Mouse (Mus musculus) heart, adult 2 months (tissue): ENCODE results near the gene Proser1. TPM values are rescaled to one million over a fixed set of nuclear protein-coding genes. Genes with fewer than 3 reads are reported as not detected.

ENCODE experiments used
- DNase-seq, 2 experiments: peaks; one replicate each; pipeline ENCODE4 v3.0.0; 2021
- H3K27ac ChIP-seq: fragments of 200-600 bp; 2 replicates; pipeline ENCODE4 v1.8.1; 2022
- H3K27me3 ChIP-seq: fragments of 200-500 bp; 2 replicates; pipeline ENCODE4 v1.6.1; 2012; ENCODE audit warnings: mild to moderate bottlenecking, low read length, inconsistent platforms, mixed read lengths; ENCODE audit not compliant: control insufficient read depth, insufficient read depth
- H3K36me3 ChIP-seq: fragments of 200-500 bp; 2 replicates; pipeline ENCODE4 v1.6.1; 2012; ENCODE audit warnings: low read length, inconsistent platforms; ENCODE audit not compliant: control insufficient read depth, insufficient read depth
- H3K4me1 ChIP-seq: fragments of 200-500 bp; 2 replicates; pipeline ENCODE4 v1.6.1; 2011; ENCODE audit warnings: low read length; ENCODE audit not compliant: control insufficient read depth, insufficient read depth
- H3K4me3 ChIP-seq: fragments of 200-600 bp; 2 replicates; pipeline ENCODE4 v1.8.1; 2022
- H3K79me2 ChIP-seq: fragments of 200-500 bp; replicated peaks from 2 replicates; pipeline ENCODE4 v1.6.1; 2012; ENCODE audit warnings: mild to moderate bottlenecking, inconsistent platforms, low read length, moderate library complexity, mixed read lengths; ENCODE audit not compliant: control insufficient read depth, insufficient read depth
- H3K9ac ChIP-seq: fragments of 200-500 bp; 2 replicates; pipeline ENCODE4 v1.6.1; 2012; ENCODE audit warnings: low read depth, mild to moderate bottlenecking, control low read depth, inconsistent platforms, low read length, mixed read lengths
- CTCF ChIP-seq: fragments of 200-600 bp; IDR thresholded peaks from 2 replicates; pipeline ENCODE4 v1.8.1; 2022; ENCODE audit warnings: antibody characterized with exemption, mild to moderate bottlenecking, moderate library complexity
- EP300 ChIP-seq: fragments of 200-500 bp; IDR thresholded peaks from 2 replicates; pipeline ENCODE4 v1.6.1; 2011; ENCODE audit warnings: low read depth, low read length, control low read depth; ENCODE audit not compliant: insufficient read depth
- POLR2A ChIP-seq: fragments of 200-500 bp; IDR thresholded peaks from 2 replicates; pipeline ENCODE4 v1.6.1; 2011; ENCODE audit warnings: mild to moderate bottlenecking, low read depth, low read length, control low read depth; ENCODE audit not compliant: insufficient read depth
- WGBS: fragments of 180-500 bp; shearing (Covaris S2); methylation state at CpG from one replicate; pipeline ENCODE4 v1.1.7; 2018; 5-methylcytosine and 5-hydroxymethylcytosine counted together
- intact Hi-C: fragments of 180-260 bp; cut with DNase I; formaldehyde crosslinking; loops from one replicate; pipeline ENCODE4 v1.15.1; 2025
- polyA plus RNA-seq: library from polyadenylated mRNA; depleted of rRNA; stranded (reverse); fragments of >200 nt; gene quantifications from 2 replicates; pipeline ENCODE4 v1.2.3, GENCODE M21; 2012
- total RNA-seq, 2 experiments: library from RNA; stranded (reverse); gene quantifications; 2 replicates each; pipeline ENCODE4 v1.2.3; 2021

The Proser1 gene
- total and polyA plus RNA-seq, 3 experiments, result 7.2 to 14.4 (median 7.9) TPM

GRCm38 (mm10) chr3:53498351-53498905, 35.0 kb downstream of the Proser1 start:
- no peaks in the 10 kb centered on the region for H3K79me2 ChIP-seq
- no peak overlapping the region for H3K4me3 ChIP-seq
- 53% methylated on average over 6 of the region's 6 CpGs for WGBS
- H3K36me3 ChIP-seq, result no peaks in the 10 kb centered on the region
- no peaks in the 10 kb centered on the region for H3K4me1 ChIP-seq
- peak in 1 of 2 experiments; percentile 28 for DNase-seq
- no peak overlapping the region for H3K27ac ChIP-seq
- intact Hi-C loops, result no loop called here
- H3K27me3 ChIP-seq, result no peaks in the 10 kb centered on the region; the same call in 1 of the 2 replicates
- TF ChIP-seq POLR2A, result no peak
- no peak for TF ChIP-seq CTCF
- TF ChIP-seq EP300, result no peak
- no peak overlapping the region for H3K9ac ChIP-seq

DNA sequence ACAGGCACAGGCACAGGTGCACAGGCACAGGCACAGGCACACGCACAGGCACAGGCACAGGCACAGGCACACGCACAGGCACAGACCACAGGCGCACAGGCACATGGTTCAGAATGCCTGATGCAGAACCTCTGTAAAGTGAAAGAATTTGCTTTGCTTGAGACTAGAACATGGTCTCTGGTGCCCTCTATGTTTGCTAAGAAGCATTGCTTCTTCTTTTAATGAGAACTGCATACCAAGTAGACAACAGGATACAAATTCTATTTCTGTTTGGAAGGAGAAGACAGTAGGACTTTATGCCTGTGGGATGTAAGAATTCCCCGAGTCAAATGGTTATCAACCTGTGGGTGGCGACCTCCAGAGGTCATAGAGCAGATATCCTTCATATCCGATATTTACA, 39.0 kb downstream of the Proser1 start:
- no peaks in the 10 kb centered on the region for H3K36me3 ChIP-seq
- H3K27me3 ChIP-seq, result no peaks in the 10 kb centered on the region
- intact Hi-C loops, result no loop called here
- no peak overlapping the region for H3K4me3 ChIP-seq
- no peaks in the 10 kb centered on the region for H3K4me1 ChIP-seq
- 45% methylated on average over 6 of the region's 6 CpGs for WGBS
- TF ChIP-seq POLR2A (no peak), CTCF (peak; percentile 66)
- no peak for DNase-seq
- H3K79me2 ChIP-seq, result no peaks in the 10 kb centered on the region
- H3K9ac ChIP-seq, result no peak overlapping the region
- no peak overlapping the region for H3K27ac ChIP-seq

GRCm38 (mm10) chr3:53513096-53513495, 49.6 kb downstream of the Proser1 start:
- whole genome bisulfite sequencing, result 45% methylated on average over 5 of the region's 5 CpGs
- no peaks in the 10 kb centered on the region for H3K4me1 ChIP-seq
- intact Hi-C loops, result no loop called here
- no peaks in the 10 kb centered on the region for H3K27me3 ChIP-seq
- TF ChIP-seq CTCF (no peak), POLR2A (no peak), EP300 (no peak)
- no peak for DNase-seq
- H3K79me2 ChIP-seq, result no peaks in the 10 kb centered on the region
- no peaks in the 10 kb centered on the region for H3K36me3 ChIP-seq
- no peak overlapping the region for H3K27ac ChIP-seq
- H3K9ac ChIP-seq, result no peak overlapping the region
- H3K4me3 ChIP-seq, result no peak overlapping the region

- no peaks in the 10 kb centered on the region for H3K27me3 ChIP-seq
- 52% methylated on average over 4 of the region's 4 CpGs for WGBS
- no peak overlapping the region for H3K27ac ChIP-seq
- intact Hi-C loops, result no loop called here
- DNase-seq, result no peak
- no peaks in the 10 kb centered on the region for H3K4me1 ChIP-seq
- no peak for TF ChIP-seq CTCF
- TF ChIP-seq POLR2A, result no peak
- no peak for TF ChIP-seq EP300
- no peaks in the 10 kb centered on the region for H3K36me3 ChIP-seq
- no peak overlapping the region for H3K4me3 ChIP-seq
- H3K9ac ChIP-seq, result no peak overlapping the region
- H3K79me2 ChIP-seq, result no peaks in the 10 kb centered on the region
Observed at GRCm38 (mm10) chr3:53514221-53515065, 51.0 kb downstream of the Proser1 start.

- H3K27ac ChIP-seq, result no peak overlapping the region
- no peak for DNase-seq
- TF ChIP-seq CTCF (no peak), EP300 (no peak), POLR2A (no peak)
- intact Hi-C loops, result loop anchor here (10.0 kb wide), 2 partner anchors 202 to 792 kb away; no protein-coding TSS in a partner anchor
- no peaks in the 10 kb centered on the region for H3K4me1 ChIP-seq
- H3K79me2 ChIP-seq, result no peaks in the 10 kb centered on the region
- H3K27me3 ChIP-seq, result no peaks in the 10 kb centered on the region
- H3K9ac ChIP-seq, result no peak overlapping the region
- H3K36me3 ChIP-seq, result no peaks in the 10 kb centered on the region
- 87% methylated on average over 10 of the region's 10 CpGs for WGBS
- no peak overlapping the region for H3K4me3 ChIP-seq
Observed at GRCm38 (mm10) chr3:53522794-53523193, 59.3 kb downstream of the Proser1 start.

DNA sequence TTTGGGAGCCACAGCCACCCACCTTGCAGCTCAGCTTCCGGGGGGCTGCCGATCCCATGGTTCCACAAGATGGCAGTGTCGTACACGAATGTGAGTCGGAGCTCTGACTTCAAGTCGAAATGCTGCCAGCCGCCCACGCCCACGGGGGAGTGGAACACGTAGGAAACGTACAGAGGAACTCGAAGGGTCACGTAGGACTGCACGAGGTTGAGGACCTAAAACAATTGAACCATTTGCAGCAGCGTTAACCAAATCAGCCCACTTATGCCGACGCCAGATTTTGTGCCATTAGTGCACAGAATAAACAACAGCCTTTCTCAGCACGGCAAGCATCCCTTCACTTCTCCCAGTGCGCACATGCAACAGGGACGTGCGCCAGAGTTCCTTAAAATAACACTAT, 62.3 kb downstream of the Proser1 start:
- intact Hi-C loops, result loop anchor here (5.0 to 10.0 kb wide), 3 partner anchors 132 to 789 kb away; partner anchors contain the start of gene Frem2

More for the DNA sequence above, 62.3 kb downstream of the Proser1 start:
- peak; percentile 46 to 59 for DNase-seq
- H3K4me1 ChIP-seq, result no peaks in the 10 kb centered on the region
- H3K79me2 ChIP-seq, result no peaks in the 10 kb centered on the region
- WGBS, result 4% methylated on average over 21 of the region's 21 CpGs
- peak overlapping the region; percentile 27 for H3K4me3 ChIP-seq
- no peaks in the 10 kb centered on the region for H3K27me3 ChIP-seq
- no peak overlapping the region for H3K9ac ChIP-seq
- no peak overlapping the region for H3K27ac ChIP-seq
- no peaks in the 10 kb centered on the region for H3K36me3 ChIP-seq
- TF ChIP-seq POLR2A, result no peak
- 0 out of 2 replicates have a peak, but pooled peaks have one; percentile 21 for TF ChIP-seq EP300
- TF ChIP-seq CTCF, result peak; percentile 71
